Mouse (Mus musculus): ENCODE data around the gene Rph3a. TPM values are rescaled to one million over a fixed set of nuclear protein-coding genes. Genes with fewer than 3 reads are reported as not detected.
A peak's percentile ranks its signal among the peaks of the same experiment; 100 is the strongest.
"Not testable (repeated sequence)": the region's sequence is repeated elsewhere in the genome, so short reads cannot be mapped to it uniquely, and the experiment has no call there.

Rph3a gene
- total RNA-seq, 1 experiment from 2014 or later, result not detected

DNA sequence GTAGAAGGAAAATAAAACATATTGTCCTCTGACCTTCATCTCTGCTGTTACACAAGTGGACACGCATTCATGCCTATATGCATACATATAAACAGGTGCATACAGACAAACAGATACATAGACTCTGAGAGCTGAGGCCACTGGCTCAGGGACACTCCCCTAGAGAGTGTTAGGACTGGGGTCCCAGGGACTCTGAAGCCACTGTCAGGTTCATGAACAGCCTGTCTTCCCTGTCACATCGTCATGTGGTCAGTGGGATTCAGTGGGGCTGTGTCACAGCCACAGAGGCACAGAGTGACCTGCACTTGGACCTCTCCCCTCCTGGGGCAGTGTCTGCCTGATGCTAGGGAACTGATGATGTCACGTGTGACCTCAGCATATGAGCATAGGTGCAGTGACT is 89.6 kb downstream of the Rph3a start:
- no peak for ATAC-seq (replicated peaks; ENCODE audit: low read depth, poor library complexity, severe bottlenecking)

DNA sequence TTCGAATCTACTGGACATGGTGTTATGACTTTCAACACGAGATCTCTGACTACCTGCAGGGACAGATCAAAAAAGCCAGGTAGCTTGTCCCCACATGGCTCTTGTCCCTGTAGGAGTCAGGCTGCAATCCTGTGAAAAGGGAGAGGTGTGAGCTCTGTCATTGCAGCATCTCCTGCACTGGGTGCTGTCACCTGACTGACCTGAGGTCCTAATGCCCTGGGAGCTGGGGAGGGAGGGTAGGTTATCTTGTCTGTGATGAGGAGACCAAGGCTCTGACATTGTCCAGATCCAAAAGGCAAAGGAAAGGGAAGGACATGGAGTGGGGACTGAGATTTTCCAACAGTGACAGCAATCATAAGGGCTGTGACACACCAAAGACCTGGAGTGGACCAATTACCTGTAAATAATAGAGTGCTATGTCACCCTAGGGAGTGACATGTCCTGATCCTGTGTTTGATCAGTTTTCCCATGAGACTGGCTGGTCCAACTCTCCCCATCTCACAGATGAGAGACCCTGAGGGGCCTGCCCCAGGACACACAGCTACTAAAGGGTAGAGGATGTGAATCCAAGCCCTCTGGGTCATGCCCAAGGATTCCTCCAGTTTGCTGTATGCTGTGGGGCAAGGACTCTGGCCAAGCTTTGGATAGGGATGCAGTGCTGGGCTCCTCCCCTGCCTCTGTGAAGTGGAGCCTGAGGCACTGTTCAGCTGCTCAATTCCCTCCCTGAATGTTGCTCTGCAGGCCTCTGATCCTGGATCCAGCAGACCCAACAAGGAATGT is 90.5 kb downstream of the Rph3a start:
- ATAC-seq (replicated peaks; ENCODE audit: low read depth, poor library complexity, severe bottlenecking), result not testable (repeated sequence)

DNA sequence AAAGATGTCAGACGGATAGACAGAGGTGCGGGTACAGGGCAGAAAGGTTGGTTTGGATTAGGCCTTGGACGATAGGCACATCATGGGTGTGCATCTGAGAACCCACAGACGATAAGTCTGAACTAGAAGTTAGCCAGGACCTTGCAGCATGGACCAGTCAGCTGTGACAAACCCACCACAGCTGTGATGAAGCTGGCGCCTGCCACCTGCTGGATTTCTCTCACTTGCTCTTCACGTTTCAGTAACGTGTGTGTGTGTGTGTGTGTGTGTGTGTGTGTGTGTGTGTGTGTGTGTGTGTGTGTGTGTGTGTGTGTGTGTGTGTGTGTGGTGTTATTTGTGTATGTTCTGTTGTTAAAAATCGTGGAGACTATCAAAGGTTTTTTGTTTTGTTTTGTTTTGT is 95.7 kb downstream of the Rph3a start, which contains the start of gene Oas1d:
Gene Oas1d, plus strand, starts transcription at position 333 of the 400 bp plus-strand sequence.
- ATAC-seq (replicated peaks; ENCODE audit: low read depth, poor library complexity, severe bottlenecking), result not testable (repeated sequence)

DNA sequence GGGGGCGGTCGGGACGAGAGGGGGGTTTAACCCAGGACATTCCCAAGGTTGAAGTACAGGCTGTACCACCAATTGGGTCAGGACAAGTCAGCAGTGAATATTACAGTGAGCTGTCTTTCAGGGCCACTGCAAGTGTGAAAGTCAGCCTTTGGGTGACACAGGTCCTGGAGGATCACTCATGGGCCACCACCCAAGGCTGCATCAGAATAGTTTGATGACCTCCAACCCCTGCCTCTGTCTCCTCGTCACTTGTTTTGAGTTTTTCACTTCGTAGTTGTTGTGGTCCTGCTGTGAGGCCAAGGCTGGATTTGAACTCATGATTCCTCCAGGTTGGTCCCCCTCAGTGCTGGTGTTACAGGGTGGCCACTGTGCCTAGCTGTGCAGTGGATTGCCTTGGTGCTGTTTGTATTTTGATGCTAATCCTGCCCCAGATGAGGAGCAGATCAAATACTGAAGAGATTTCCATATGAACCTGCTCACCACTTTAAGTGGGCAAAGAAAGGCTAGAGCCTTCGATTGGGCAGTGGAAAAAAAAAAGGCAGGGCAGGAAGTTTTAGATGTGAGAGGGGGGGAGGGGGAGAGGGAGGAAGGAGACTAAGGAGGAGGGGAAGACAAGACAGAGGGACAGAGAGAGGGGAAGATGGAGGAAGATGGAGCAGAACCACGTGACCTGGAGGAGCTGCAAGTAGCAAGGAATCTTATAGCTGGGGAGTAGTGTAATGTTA is 101.5 kb downstream of the Rph3a start:
- ATAC-seq (replicated peaks; ENCODE audit: low read depth, poor library complexity, severe bottlenecking), result no peak

DNA sequence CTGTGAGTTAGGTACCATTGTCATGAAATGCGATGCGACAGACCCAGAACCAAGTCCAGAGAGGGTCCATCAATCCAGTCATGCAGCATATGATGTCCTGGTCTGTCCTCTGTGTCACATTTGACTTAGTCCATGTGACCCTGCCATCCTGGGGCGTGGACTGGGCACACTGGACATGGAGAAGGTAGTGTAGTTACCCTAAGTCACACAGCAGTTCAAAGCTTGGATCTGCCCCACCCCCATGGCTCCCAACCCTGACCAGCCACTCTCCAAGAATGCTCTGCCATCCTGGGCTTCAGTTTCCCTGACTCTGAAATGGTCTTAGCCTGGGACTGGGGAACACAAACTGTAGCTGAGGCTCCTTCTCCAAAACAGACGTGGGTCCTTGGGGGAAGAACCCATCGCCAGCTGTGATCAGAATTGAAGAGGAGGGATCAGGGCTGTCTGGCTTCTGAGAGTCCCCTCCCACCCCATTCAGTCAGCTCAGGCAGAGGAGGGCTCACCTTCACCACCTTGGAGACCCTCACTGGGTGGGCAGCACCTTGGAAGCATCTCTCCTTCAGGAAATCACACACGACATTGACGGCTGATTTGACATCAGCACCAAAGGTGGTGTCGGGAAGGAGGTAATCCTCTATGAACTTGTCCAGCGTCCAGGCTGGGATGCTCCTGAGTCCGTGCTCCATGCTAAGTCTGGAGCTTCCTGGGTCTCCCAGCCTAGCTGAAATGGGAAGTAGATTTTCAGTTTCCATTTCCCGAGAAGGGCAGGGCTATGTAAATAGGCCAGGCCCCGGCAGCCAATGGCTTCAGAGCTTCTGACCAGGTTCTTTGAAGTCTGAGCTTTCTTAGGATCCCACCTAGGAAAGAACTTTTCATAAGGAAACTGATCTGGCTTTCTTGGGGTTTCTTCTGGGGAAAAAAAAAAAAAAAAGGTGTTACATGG is 102.8 kb downstream of the Rph3a start, which contains the start of gene Oas1a:
Gene Oas1a, minus strand, starts transcription at position 731 of the 943 bp plus-strand sequence.
- peak; percentile 83 for ATAC-seq (replicated peaks; ENCODE audit: low read depth, poor library complexity, severe bottlenecking)

DNA sequence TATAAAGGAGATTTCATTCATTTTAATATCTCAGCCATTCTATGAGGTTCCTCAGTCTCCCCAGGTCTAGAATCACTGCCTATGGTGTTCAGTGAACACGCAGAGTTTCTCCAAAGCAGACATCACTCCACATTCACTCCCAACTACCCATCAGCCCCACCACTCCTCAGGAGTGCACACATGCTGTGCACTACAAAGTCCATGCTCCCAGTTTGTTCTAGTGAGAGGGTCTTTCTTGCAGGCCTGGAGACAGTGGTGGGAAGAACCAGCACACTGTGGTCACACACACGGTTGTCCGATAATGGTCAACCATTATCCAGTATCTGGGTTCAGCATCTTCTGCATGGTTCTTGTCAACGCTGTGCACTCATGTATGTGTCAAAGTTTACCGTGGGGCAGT is 107.8 kb downstream of the Rph3a start:
- ATAC-seq (replicated peaks; ENCODE audit: low read depth, poor library complexity, severe bottlenecking), result no peak

DNA sequence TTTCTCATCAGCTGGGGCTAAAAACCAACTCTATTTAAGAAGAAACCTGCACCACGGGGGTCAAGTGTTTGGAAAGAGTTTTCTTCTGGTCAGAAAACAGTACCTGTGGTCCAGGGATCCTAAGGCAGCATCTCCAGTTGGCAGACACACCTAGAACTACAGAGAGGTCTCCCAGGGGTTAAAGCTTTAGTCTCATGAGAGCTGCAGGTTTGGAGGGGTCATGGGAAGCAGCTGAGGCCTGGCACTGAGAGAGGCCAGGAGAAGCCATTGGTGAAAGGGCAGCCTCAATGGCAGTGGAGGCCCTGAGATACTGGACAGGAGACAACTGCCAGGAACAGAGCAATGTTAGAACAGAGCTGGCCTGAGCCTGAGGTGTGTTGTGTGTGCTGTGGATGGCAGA is 109.2 kb downstream of the Rph3a start:
- no peak for ATAC-seq (replicated peaks; ENCODE audit: low read depth, poor library complexity, severe bottlenecking)

DNA sequence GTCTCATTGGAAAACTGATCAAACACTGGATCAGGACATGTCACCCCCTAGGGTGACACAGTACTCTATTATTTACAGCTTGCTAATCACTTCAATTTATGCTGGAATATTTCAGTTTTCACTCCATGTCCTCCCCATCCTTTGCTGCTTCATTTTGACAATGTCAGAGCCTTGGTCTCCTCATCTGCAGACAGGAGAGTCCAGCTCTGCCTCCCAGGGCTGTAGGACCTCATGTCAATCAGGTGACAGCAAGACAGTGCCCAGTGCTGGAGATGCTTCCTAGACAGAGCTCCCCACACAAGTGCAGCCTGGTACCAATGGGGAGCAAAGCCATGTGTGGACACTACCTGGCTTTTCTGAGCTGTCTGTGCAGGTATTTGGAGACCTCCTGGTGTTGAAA is 111.2 kb downstream of the Rph3a start:
- no peak for ATAC-seq (replicated peaks; ENCODE audit: low read depth, poor library complexity, severe bottlenecking)

DNA sequence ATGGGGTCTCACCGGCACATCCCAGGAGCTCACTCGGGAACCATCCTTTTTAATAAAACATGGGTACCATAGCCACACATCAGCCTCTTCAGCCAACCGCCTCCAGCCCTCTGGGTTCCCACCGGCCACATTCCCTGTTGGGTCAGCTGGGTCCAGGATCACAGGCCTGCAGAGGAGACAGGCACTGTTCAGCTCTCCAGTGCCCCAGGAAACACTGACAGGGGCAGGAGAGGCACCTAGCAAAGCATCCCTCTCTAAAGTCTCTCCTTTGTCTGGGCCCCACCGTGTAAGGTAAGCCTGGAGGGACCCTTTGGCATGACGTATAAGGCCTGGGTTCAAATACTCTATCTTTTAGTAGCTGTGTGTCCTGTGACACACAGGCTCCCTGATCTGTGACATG is 111.6 kb downstream of the Rph3a start:
- ATAC-seq (replicated peaks; ENCODE audit: low read depth, poor library complexity, severe bottlenecking), result no peak

DNA sequence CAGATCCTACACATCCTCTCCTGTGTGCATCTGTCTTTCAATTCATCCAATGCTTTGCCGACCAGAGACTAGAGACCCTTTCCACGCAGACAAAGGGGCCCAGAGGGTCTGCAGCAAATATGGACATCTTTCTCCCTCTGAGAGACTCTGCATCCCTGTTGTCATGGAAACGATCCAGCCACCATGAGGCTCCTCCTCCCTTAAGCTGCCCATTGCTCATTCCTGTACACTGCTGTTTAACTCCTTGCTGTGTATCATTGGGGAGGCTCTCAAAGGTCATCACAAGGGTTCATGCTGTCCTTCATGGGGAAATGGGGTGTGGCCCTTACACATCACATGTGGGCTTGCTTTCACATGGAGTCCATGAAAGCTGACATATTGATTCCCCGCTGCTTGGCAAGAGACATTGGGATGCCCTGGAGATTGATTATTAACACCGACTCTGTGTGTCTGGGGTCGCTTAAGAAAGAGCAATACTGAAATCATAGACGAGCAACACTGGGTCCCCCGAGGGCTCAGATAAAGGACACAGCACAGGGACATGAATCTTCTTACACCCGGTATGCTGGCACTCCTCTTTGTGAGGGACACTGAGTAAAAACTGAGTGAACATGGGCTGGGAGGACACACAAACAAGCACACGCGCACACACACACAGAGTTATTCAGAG is 114.5 kb downstream of the Rph3a start:
- ATAC-seq (replicated peaks; ENCODE audit: low read depth, poor library complexity, severe bottlenecking), result no peak

DNA sequence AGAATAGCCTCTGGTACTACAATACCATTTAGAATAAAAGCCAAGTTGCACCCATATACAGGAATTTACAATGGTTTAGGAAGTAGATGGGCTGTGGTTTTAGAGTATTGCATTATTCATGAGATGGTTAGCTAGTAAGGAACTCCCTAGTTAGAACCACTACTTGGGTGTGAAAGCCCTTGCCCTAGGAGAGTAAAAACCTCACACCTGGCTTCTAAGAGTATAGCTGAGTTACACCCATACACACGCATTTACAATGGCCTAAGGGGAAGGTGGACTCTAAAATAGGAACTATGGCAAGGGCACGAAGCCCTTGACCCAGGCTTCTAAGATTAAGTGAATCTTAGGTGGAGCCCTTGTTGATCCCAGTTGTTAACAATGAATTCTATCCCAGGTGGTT is 115.2 kb downstream of the Rph3a start:
- ATAC-seq (replicated peaks; ENCODE audit: low read depth, poor library complexity, severe bottlenecking), result not testable (repeated sequence)

DNA sequence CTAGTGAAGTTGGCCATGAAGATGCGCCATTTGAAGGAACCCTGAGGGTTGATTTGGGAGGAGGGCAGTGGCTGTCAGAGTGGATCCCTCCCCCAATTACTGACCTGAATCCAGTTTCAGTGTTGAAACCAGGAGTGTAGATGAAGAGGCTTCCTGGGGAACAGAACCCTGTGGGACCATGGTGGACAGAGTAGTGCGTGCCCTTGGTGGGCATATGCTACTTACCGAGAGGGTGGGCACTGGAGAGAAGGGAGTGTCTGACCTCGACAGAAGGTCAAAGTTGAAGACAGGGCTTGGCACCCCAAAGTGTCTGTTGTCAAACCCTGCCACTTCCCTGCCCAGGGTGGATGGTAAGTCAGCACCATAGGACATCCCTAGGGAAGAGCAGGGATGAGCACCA is 116.0 kb downstream of the Rph3a start:
- not testable (repeated sequence) for ATAC-seq (replicated peaks; ENCODE audit: low read depth, poor library complexity, severe bottlenecking)

DNA sequence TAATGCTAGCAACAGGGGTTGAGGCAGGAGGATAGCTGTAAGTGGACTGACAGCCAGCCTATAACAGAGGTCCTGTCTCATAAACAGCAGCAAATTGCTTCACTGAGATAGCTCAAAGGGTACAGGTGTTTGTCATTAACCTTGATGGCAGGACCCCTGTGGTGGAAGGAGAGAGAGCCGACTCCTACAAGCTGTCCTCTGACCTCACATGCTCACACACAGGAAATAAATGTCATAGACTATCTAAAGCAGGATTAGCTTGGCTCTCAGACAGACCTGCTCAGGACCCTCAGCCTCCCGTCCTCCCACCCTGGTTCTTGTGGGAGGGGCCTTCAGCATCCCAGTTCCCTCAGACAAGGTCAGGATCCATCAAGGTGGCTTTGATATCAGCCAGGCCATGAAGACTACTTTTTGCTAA is 117.6 kb downstream of the Rph3a start:
- no peak for ATAC-seq (replicated peaks; ENCODE audit: low read depth, poor library complexity, severe bottlenecking)

DNA sequence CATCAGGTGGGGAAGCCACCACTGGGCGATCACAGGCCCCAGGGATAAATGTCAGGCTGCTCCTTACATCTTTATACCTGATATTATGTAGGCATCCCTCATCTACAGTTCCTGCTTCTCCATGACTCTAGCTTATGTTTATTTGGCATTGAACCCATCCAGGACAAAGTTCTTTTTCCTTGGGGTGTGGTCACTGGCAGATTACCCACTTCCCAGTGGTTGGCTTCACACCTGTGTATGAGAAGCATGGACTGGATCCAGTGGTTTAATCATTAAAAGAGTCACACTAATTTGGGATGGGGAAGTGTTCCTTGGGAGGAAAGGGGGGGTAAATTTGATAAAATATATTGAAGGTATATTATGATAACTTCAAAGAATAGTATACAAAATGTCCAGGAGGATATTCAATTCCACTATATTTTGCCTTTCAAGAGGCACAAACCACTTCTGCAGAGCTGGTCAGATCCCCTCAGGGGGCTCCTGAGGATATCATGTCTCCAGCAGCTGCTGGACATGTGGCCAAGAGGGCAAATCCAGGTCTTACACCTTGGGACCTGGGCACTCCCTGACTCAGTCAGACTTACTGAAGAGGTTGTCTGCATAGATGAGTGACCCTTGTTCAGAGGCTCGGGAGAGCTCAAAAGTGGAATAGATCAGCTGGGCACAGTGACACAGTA is 118.2 kb downstream of the Rph3a start:
- not testable (repeated sequence) for ATAC-seq (replicated peaks; ENCODE audit: low read depth, poor library complexity, severe bottlenecking)

DNA sequence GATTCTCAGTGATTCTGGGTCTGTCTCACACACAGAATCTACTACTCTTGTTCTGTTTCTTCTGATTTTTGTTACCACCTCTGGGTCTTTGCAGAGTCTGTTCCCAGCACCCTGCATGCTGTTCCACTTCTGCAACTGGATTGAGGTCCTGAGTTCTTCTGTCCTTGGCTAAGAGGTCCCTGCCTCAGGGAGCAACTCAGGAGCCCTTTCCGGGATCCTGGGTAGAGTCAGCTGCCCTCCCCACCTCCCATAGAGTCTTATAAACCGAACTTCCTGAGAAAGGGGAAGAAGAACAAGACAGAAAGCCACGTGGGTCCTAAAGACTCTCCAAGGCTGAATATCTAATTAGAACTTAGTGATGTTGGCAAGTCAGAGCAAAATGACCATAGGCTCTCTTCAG is 118.9 kb downstream of the Rph3a start:
- no peak for ATAC-seq (replicated peaks; ENCODE audit: low read depth, poor library complexity, severe bottlenecking)
